Mouse (Mus musculus): ENCODE measurements around the gene Sh3bgrl3. TPM values are rescaled to one million over a fixed set of nuclear protein-coding genes. Genes with fewer than 3 reads are reported as not detected.

Sh3bgrl3 gene
- polyA plus RNA-seq, 1 experiment from 2014 or later: 455 TPM

GRCm38 (mm10) chr4:134116501-134116900, 12.1 kb downstream of the Sh3bgrl3 start:
- Histone ChIP-seq H3K36me3 (ENCODE audit: insufficient read depth, low read length) (no peaks in the 10 kb centered on the region), H3K27ac (no peak overlapping the region), H3K9ac (ENCODE audit: low read depth, low read length) (no peak overlapping the region), H3K4me1 (replicated peaks; ENCODE audit: insufficient read depth, low read length) (no peaks in the 10 kb centered on the region), H3K4me3 (replicated peaks; ENCODE audit: low read depth, low read length) (no peak overlapping the region), H3K27me3 (ENCODE audit: insufficient read depth, low read length) (no peaks in the 10 kb centered on the region), H3K9me3 (replicated peaks; ENCODE audit: low read length) (no peaks in the 10 kb centered on the region), H3K4me2 (ENCODE audit: low read length) (no peak overlapping the region)
- TF ChIP-seq CTCF (IDR thresholded peaks at IDR 0.05; ENCODE audit: low read depth): no peak
- WGBS: 60% methylated on average over 2 of the region's 2 CpGs
- ATAC-seq (replicated peaks; ENCODE audit: low FRiP score, low read depth): no peak
- DNase-seq (ENCODE audit: low spot score): no peak

GRCm38 (mm10) chr4:134115215-134116144, 13.1 kb downstream of the Sh3bgrl3 start:
- Histone ChIP-seq H3K4me3 (replicated peaks; ENCODE audit: low read depth, low read length) (no peak overlapping the region), H3K4me2 (ENCODE audit: low read length) (no peak overlapping the region), H3K9me3 (replicated peaks; ENCODE audit: low read length) (no peaks in the 10 kb centered on the region), H3K9ac (ENCODE audit: low read depth, low read length) (no peak overlapping the region), H3K36me3 (ENCODE audit: insufficient read depth, low read length) (no peaks in the 10 kb centered on the region), H3K27me3 (ENCODE audit: insufficient read depth, low read length) (no peaks in the 10 kb centered on the region), H3K4me1 (replicated peaks; ENCODE audit: insufficient read depth, low read length) (no peaks in the 10 kb centered on the region), H3K27ac (no peak overlapping the region)
- TF ChIP-seq CTCF (IDR thresholded peaks at IDR 0.05; ENCODE audit: low read depth): no peak
- 78% methylated on average over 16 of the region's 16 CpGs for WGBS
- no peak for DNase-seq (ENCODE audit: low spot score)
- peak; percentile 19; the same call in 1 of the 2 replicates for ATAC-seq (replicated peaks; ENCODE audit: low FRiP score, low read depth)

GRCm38 (mm10) chr4:134114038-134114437, 14.6 kb downstream of the Sh3bgrl3 start:
- H3K27me3 ChIP-seq (ENCODE audit: insufficient read depth, low read length): no peaks in the 10 kb centered on the region
- H3K4me1 ChIP-seq (replicated peaks; ENCODE audit: insufficient read depth, low read length): no peaks in the 10 kb centered on the region
- no peak for TF ChIP-seq CTCF (IDR thresholded peaks at IDR 0.05; ENCODE audit: low read depth)
- no peak overlapping the region for H3K4me3 ChIP-seq (replicated peaks; ENCODE audit: low read depth, low read length)
- H3K27ac ChIP-seq: no peak overlapping the region
- 86% methylated on average over 4 of the region's 4 CpGs for WGBS
- H3K36me3 ChIP-seq (ENCODE audit: insufficient read depth, low read length): no peaks in the 10 kb centered on the region
- no peaks in the 10 kb centered on the region for H3K9me3 ChIP-seq (replicated peaks; ENCODE audit: low read length)
- no peak for DNase-seq (ENCODE audit: low spot score)
- no peak overlapping the region for H3K4me2 ChIP-seq (ENCODE audit: low read length)
- no peak overlapping the region for H3K9ac ChIP-seq (ENCODE audit: low read depth, low read length)
- no peak for ATAC-seq (replicated peaks; ENCODE audit: low FRiP score, low read depth)

- TF ChIP-seq CTCF (IDR thresholded peaks at IDR 0.05; ENCODE audit: low read depth): no peak
- H3K4me1 ChIP-seq (replicated peaks; ENCODE audit: insufficient read depth, low read length): no peaks in the 10 kb centered on the region
- no peak for DNase-seq (ENCODE audit: low spot score)
- H3K9ac ChIP-seq (ENCODE audit: low read depth, low read length): no peak overlapping the region
- no peaks in the 10 kb centered on the region for H3K9me3 ChIP-seq (replicated peaks; ENCODE audit: low read length)
- no peak overlapping the region for H3K4me3 ChIP-seq (replicated peaks; ENCODE audit: low read depth, low read length)
- no peak overlapping the region for H3K27ac ChIP-seq
- no peak overlapping the region for H3K4me2 ChIP-seq (ENCODE audit: low read length)
- no peak for ATAC-seq (replicated peaks; ENCODE audit: low FRiP score, low read depth)
- H3K36me3 ChIP-seq (ENCODE audit: insufficient read depth, low read length): no peaks in the 10 kb centered on the region
- 56% methylated on average over 10 of the region's 10 CpGs for WGBS
- H3K27me3 ChIP-seq (ENCODE audit: insufficient read depth, low read length): no peaks in the 10 kb centered on the region
These were observed 15.1 kb downstream of the Sh3bgrl3 start for GRCm38 (mm10) chr4:134113356-134113994.

GRCm38 (mm10) chr4:134112403-134112802, 16.2 kb downstream of the Sh3bgrl3 start:
- Histone ChIP-seq H3K9me3 (replicated peaks; ENCODE audit: low read length) (no peaks in the 10 kb centered on the region), H3K36me3 (ENCODE audit: insufficient read depth, low read length) (no peaks in the 10 kb centered on the region), H3K27me3 (ENCODE audit: insufficient read depth, low read length) (no peaks in the 10 kb centered on the region), H3K4me1 (replicated peaks; ENCODE audit: insufficient read depth, low read length) (no peaks in the 10 kb centered on the region), H3K9ac (ENCODE audit: low read depth, low read length) (no peak overlapping the region), H3K4me3 (replicated peaks; ENCODE audit: low read depth, low read length) (no peak overlapping the region), H3K27ac (no peak overlapping the region), H3K4me2 (ENCODE audit: low read length) (no peak overlapping the region)
- no peak for TF ChIP-seq CTCF (IDR thresholded peaks at IDR 0.05; ENCODE audit: low read depth)
- no peak for DNase-seq (ENCODE audit: low spot score)
- no peak for ATAC-seq (replicated peaks; ENCODE audit: low FRiP score, low read depth)
- 66% methylated on average over 6 of the region's 6 CpGs for WGBS

- WGBS: 53% methylated on average over 3 of the region's 3 CpGs
- DNase-seq (ENCODE audit: low spot score): no peak
- Histone ChIP-seq H3K4me2 (ENCODE audit: low read length) (no peak overlapping the region), H3K9ac (ENCODE audit: low read depth, low read length) (no peak overlapping the region), H3K4me1 (replicated peaks; ENCODE audit: insufficient read depth, low read length) (no peaks in the 10 kb centered on the region), H3K4me3 (replicated peaks; ENCODE audit: low read depth, low read length) (no peak overlapping the region), H3K27me3 (ENCODE audit: insufficient read depth, low read length) (no peaks in the 10 kb centered on the region), H3K9me3 (replicated peaks; ENCODE audit: low read length) (no peaks in the 10 kb centered on the region), H3K36me3 (ENCODE audit: insufficient read depth, low read length) (no peaks in the 10 kb centered on the region), H3K27ac (no peak overlapping the region)
- ATAC-seq (replicated peaks; ENCODE audit: low FRiP score, low read depth): no peak
- TF ChIP-seq CTCF (IDR thresholded peaks at IDR 0.05; ENCODE audit: low read depth): no peak
These were observed 17.9 kb downstream of the Sh3bgrl3 start for GRCm38 (mm10) chr4:134110653-134111052.
